Mouse (Mus musculus) midbrain, embryonic 11.5 days (tissue): Measurements from ENCODE around the gene Grk3. TPM values are rescaled to one million over a fixed set of nuclear protein-coding genes. Genes with fewer than 3 reads are reported as not detected.

Experiments used
- ATAC-seq: fragments of 200-750 bp; cut with Nextera tagmentation; 2 replicates; pipeline ENCODE4 v1.8.0; 2017; ENCODE audit warnings: moderate TSS enrichment, moderate library complexity; ENCODE audit not compliant: low FRiP score
- DNase-seq: peaks from one replicate; pipeline ENCODE4 v3.0.0; 2015; ENCODE audit warnings: low spot score; ENCODE audit errors: missing footprints
- H3K27ac ChIP-seq: fragments of 300-500 bp; sonication (generic); 2 replicates; pipeline ENCODE4 v1.5.1; 2014; ENCODE audit warnings: low read depth, low read length
- H3K27me3 ChIP-seq: fragments of 300-500 bp; sonication (generic); 2 replicates; pipeline ENCODE4 v1.6.1; 2014; ENCODE audit warnings: mild to moderate bottlenecking, low read length, moderate library complexity, mixed read lengths; ENCODE audit not compliant: control insufficient read depth, insufficient read depth
- H3K36me3 ChIP-seq: fragments of 300-500 bp; sonication (generic); 2 replicates; pipeline ENCODE4 v1.6.1; 2014; ENCODE audit warnings: mild to moderate bottlenecking, low read length, moderate library complexity, mixed read lengths; ENCODE audit not compliant: control insufficient read depth, insufficient read depth
- H3K4me1 ChIP-seq: fragments of 300-500 bp; sonication (generic); 2 replicates; pipeline ENCODE4 v1.6.1; 2014; ENCODE audit warnings: low read length; ENCODE audit not compliant: control insufficient read depth, insufficient read depth
- H3K4me2 ChIP-seq: fragments of 300-500 bp; sonication (generic); 2 replicates; pipeline ENCODE4 v1.6.1; 2014; ENCODE audit warnings: mild to moderate bottlenecking, moderate library complexity
- H3K4me3 ChIP-seq: fragments of 300-500 bp; sonication (generic); 2 replicates; pipeline ENCODE4 v1.5.1; 2014; ENCODE audit warnings: low read depth, low read length
- H3K9ac ChIP-seq: fragments of 300-500 bp; sonication (generic); 2 replicates; pipeline ENCODE4 v1.6.1; 2014; ENCODE audit warnings: low read length
- H3K9me3 ChIP-seq: fragments of 300-500 bp; sonication (generic); 2 replicates; pipeline ENCODE4 v1.6.1; 2016; ENCODE audit warnings: low read length; ENCODE audit not compliant: control insufficient read depth
- WGBS: fragments of 180-500 bp; shearing (Covaris S2); extraction: QIAGEN DNeasy Blood & Tissue Kit; methylation state at CpG from one replicate; pipeline ENCODE4 v1.1.7; 2014; 5-methylcytosine and 5-hydroxymethylcytosine counted together
- polyA plus RNA-seq: library from polyadenylated mRNA; unstranded; fragments of >200 nt; fragmentation: Nextera tagmentation; extraction: Ambion mirVana; gene quantifications from 2 replicates; pipeline ENCODE4 v1.2.1, GENCODE M21; 2014

Gene Grk3
- polyA plus RNA-seq, 1 experiment from 2014 or later = 4.6 TPM

DNA sequence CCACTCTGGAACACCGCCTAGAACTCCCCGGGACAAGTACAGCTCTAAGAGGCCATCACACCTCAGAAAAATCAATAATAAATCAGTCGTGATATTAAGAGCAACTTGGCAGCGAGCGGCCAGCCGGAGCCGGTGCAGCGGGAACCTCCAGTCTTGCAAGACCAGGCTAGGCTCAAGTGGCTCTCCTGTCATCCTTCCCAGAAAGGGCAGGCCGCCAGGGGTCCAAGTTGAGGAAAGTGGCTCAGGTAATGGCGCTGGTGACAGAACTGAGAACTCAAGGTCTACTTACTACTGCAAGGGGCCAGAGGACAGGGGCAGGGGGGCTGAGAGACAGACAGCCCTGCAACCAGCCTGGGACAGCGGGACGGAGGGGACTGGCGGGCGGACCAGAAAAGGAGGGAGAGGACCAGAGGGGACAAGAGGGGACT is 769 bp downstream of the Grk3 start:
- Histone ChIP-seq H3K4me1 (peaks cover 4% of the 10 kb centered on the region; the same call in 1 of the 2 replicates), H3K36me3 (no peaks in the 10 kb centered on the region), H3K27ac (no peak overlapping the region), H3K4me2 (peak overlapping the region; percentile 66), H3K4me3 (peak overlapping the region; percentile 54), H3K27me3 (peaks cover 6% of the 10 kb centered on the region; the same call in 1 of the 2 replicates), H3K9ac (peak overlapping the region; percentile 68), H3K9me3 (no peaks in the 10 kb centered on the region)
- WGBS = 3% methylated on average over 14 of the region's 14 CpGs
- ATAC-seq (no peak; the same call in 1 of the 2 replicates), DNase-seq (peak; percentile 91)

DNA sequence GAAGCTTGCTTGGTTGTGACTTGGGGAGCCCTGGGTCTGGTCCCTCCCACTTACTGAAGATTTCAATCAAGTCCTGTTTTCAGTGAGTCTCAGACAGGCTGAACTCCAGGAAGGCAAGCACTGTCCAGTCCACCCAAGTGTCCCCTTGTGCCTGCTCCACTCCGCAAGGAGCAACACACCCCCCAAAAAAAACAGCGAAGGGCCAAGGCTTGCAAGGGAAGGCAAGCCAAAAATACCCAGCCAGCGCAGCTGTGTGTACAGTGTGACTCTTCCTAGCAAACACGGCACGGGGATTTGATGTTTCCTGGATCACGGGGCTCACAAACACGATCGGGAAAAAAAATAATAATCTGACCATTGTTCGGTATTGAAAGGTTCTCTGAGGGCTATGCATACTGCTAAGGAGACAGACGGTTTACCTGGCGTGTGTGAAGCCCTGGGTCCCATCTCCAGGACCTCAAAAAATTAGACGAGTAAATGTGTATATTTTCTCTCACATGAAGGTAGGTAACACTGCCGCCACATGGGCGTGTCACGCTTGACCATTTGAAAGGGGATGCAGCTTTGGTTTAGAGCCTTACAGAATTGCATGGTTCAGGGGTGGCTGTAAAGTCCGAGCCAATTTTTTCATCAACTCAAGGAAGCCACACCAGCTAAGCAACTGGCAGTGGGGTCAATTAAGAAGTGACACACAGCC is 1.3 kb downstream of the Grk3 start:
- Histone ChIP-seq H3K27ac (no peak overlapping the region), H3K9me3 (no peaks in the 10 kb centered on the region), H3K27me3 (peaks cover 6% of the 10 kb centered on the region; the same call in 1 of the 2 replicates), H3K4me3 (peak overlapping the region; percentile 54), H3K4me1 (peaks cover 4% of the 10 kb centered on the region; the same call in 1 of the 2 replicates), H3K9ac (peak overlapping the region; percentile 68), H3K4me2 (peak overlapping the region; percentile 66), H3K36me3 (no peaks in the 10 kb centered on the region)
- ATAC-seq (peak; percentile 12; the same call in 1 of the 2 replicates), DNase-seq (peak; percentile 81)
- 67% methylated on average over 16 of the region's 16 CpGs for whole genome bisulfite sequencing

DNA sequence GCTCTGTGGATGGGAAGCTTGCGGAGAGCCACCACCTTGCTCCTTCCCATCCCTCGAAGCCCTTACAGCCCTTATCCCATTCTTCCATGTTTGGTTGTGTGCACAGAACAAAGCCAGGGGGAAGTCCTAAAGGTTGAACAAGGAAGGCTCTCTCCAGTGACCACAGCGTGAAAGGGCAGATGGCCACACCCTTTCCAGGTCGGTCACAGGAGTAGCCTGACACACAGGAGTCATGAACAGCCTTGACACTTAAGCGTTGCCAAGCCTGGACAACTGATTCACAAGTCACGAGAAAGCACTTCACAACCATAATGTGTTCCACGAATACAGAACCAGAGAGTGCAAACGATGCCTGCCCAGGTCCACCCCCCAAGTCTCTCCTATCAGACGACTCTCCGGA is 3.7 kb downstream of the Grk3 start:
- Histone ChIP-seq H3K9me3 (no peaks in the 10 kb centered on the region), H3K4me1 (peaks cover 4% of the 10 kb centered on the region; the same call in 1 of the 2 replicates), H3K4me3 (no peak overlapping the region), H3K27ac (no peak overlapping the region), H3K27me3 (peaks cover 6% of the 10 kb centered on the region; the same call in 1 of the 2 replicates), H3K4me2 (no peak overlapping the region), H3K9ac (no peak overlapping the region), H3K36me3 (no peaks in the 10 kb centered on the region)
- 92% methylated on average over 10 of the region's 10 CpGs for WGBS
- ATAC-seq = no peak
- DNase-seq = no peak

DNA sequence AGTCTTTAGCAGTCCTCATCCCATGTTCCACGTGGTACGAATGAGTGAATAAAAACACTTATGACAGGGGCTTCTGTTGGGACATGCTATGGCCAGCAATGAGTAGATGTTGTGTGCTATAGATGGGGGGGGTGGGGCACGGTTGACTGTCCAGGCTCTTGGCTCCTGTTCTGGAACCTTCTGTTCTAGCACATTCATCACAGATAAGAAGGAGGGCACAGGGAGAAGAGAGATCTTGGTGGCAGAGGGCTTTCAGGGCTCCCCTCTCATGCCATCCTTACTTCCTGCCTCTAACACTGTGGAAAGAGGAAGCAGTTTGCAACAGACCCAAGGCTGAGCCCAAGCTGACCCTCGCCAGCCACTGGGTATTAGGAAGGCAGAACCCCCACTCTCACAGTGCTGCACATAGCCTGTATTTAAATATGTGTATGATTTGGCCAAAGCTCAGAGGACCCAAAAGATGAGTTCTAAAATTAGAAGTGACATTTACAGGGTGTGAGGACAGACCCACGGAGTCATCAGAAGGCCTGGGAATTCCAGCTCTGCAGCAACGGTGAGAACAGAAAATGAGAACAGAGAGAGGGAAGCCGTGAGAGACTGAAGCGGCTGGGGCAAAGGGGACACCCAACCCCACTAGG is 6.3 kb downstream of the Grk3 start:
- no peak overlapping the region for H3K27ac ChIP-seq
- WGBS = 89% methylated on average over 8 of the region's 8 CpGs
- ATAC-seq = no peak
- H3K36me3 ChIP-seq = no peaks in the 10 kb centered on the region
- H3K4me2 ChIP-seq = no peak overlapping the region
- H3K4me1 ChIP-seq = no peaks in the 10 kb centered on the region; the same call in 1 of the 2 replicates
- H3K9me3 ChIP-seq = no peaks in the 10 kb centered on the region
- peaks cover 3% of the 10 kb centered on the region; the same call in 1 of the 2 replicates for H3K27me3 ChIP-seq
- DNase-seq = no peak
- H3K4me3 ChIP-seq = no peak overlapping the region
- H3K9ac ChIP-seq = no peak overlapping the region

DNA sequence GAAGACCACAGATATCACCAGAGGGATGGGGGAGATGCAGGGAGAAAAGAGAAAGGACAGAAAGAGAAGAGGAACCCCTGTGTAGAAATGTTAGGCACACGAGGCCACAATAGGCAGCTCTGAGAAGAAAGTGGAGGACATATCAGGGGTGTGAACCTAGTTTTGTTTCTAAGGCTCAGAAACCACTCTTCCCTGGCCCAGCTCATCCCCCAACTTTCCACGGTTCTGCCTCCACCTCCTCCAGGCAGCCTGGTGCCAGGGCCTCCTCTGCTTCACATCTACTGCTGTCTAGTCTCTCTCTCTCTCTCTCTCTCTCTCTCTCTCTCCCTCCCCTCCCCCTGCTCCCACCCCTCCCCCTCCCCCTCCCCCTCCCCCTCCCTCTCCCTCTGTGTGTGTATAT is 7.1 kb downstream of the Grk3 start:
- Histone ChIP-seq H3K27ac (no peak overlapping the region), H3K9me3 (no peaks in the 10 kb centered on the region), H3K4me1 (no peaks in the 10 kb centered on the region), H3K4me3 (no peak overlapping the region), H3K9ac (no peak overlapping the region), H3K27me3 (no peaks in the 10 kb centered on the region), H3K4me2 (no peak overlapping the region), H3K36me3 (no peaks in the 10 kb centered on the region)
- no peak for DNase-seq
- 86% methylated on average over 2 of the region's 2 CpGs for WGBS
- ATAC-seq = no peak

DNA sequence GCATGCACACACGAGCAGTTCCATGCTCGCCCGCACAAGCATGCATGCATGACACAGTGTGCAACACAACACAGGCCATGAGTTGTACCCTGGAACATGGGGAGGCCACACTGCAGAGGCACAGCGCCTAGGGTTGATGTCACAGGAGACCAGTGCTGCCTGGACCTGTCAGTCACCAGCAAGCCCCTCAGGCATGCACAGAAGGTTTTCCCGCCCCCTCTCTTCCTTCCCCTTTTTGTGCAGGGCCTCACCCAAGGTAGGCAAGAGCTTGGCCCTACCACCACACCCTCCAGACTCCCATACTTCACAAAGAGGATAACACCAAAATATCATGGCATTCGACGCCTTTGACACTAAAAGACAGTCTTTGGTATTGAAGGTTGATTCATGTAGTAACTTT is 8.6 kb downstream of the Grk3 start:
- H3K27me3 ChIP-seq = no peaks in the 10 kb centered on the region
- H3K4me2 ChIP-seq = no peak overlapping the region
- 91% methylated on average over 7 of the region's 7 CpGs for WGBS
- H3K4me1 ChIP-seq = peaks cover 2% of the 10 kb centered on the region; the same call in 1 of the 2 replicates
- no peaks in the 10 kb centered on the region for H3K9me3 ChIP-seq
- no peak overlapping the region for H3K27ac ChIP-seq
- DNase-seq (no peak), ATAC-seq (no peak)
- H3K9ac ChIP-seq = no peak overlapping the region
- no peaks in the 10 kb centered on the region for H3K36me3 ChIP-seq
- H3K4me3 ChIP-seq = no peak overlapping the region

DNA sequence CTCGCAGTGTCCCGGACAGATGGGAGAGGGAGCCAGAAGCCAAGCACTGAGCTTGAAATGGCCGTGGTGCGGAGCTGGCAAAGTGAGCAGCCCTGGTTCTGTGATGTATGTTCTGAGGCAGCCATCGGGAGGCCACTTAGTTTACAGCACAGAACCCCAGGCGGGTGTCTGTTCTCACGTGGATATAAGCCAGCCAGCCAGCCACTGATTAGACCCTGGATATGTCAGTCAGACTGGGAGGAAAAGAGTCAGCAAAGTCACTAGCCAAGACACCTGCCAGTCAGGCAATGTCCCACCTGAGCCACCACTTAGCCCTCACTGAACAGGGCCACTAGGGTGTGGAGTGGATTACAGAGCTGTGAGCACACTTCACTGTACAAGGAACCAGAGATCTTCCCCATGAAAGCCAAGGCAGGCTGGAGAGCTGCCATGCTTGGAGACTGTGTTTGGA is 9.6 kb downstream of the Grk3 start:
- Histone ChIP-seq H3K27ac (no peak overlapping the region), H3K9ac (no peak overlapping the region), H3K36me3 (no peaks in the 10 kb centered on the region), H3K4me2 (no peak overlapping the region), H3K4me1 (peaks cover 2% of the 10 kb centered on the region; the same call in 1 of the 2 replicates), H3K9me3 (no peaks in the 10 kb centered on the region), H3K4me3 (no peak overlapping the region), H3K27me3 (no peaks in the 10 kb centered on the region)
- ATAC-seq (no peak), DNase-seq (no peak)
- whole genome bisulfite sequencing = 88% methylated on average over 7 of the region's 7 CpGs

DNA sequence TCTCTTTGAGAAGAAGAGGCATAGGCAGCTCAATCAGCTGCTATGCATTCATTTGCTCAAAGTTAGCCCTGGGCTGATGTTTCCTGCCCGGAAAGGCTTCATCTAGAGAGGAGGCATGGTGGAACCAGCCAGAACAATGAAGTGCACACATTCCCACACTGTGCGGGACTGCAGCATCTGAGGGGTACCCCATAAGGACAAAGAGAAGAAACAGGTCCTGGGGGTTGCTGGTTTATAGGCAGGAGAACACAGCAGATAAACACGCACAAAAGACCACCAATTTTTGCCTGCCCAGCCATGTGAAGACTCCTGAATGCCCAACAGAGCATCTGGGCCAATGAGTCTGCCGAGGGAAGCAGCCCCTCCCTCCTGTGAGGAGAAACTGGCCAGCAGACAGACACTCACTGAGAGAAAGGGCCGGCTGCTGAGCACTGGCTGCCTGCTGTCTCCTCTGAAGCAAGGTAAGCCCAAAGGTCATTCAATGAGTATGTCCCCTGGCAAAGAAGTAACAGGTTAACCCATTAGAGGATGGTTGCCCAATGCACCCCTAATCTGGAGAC is 12.7 kb downstream of the Grk3 start:
- ATAC-seq (no peak), DNase-seq (no peak)
- peaks cover 3% of the 10 kb centered on the region; the same call in 1 of the 2 replicates for H3K4me1 ChIP-seq
- H3K27me3 ChIP-seq = no peaks in the 10 kb centered on the region
- 38% methylated on average over 5 of the region's 5 CpGs for WGBS
- no peak overlapping the region for H3K27ac ChIP-seq
- no peak overlapping the region for H3K4me2 ChIP-seq
- H3K9me3 ChIP-seq = no peaks in the 10 kb centered on the region
- H3K36me3 ChIP-seq = no peaks in the 10 kb centered on the region
- no peak overlapping the region for H3K9ac ChIP-seq
- no peak overlapping the region for H3K4me3 ChIP-seq

DNA sequence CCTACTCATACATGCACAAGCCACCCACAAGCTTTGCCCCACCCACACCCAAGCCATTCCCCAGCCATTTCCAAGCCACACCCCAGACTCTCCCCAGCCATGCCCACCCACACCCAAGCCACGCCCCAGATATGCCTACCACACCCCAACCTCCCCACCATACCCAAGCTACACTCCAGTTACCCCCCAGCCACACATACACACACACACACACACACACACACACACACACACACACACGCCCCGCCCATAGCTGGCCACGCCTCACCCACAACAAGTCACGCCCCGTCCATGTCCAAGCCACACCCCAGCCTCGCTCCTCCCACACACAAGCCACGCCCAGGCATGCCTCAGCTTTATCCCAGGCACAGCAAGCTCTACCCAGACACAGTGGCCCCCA is 16.4 kb downstream of the Grk3 start:
- Histone ChIP-seq H3K9ac (no peak overlapping the region), H3K4me2 (no peak overlapping the region), H3K4me3 (no peak overlapping the region), H3K9me3 (no peaks in the 10 kb centered on the region), H3K4me1 (peaks cover 5% of the 10 kb centered on the region; the same call in 1 of the 2 replicates), H3K27me3 (no peaks in the 10 kb centered on the region), H3K36me3 (no peaks in the 10 kb centered on the region), H3K27ac (no peak overlapping the region)
- DNase-seq = no peak
- no peak for ATAC-seq
- WGBS = 76% methylated on average over 8 of the region's 8 CpGs
